Mouse (Mus musculus) midbrain, embryonic 16.5 days (tissue): ENCODE measurements around the gene Yjefn3. TPM values are rescaled to one million over a fixed set of nuclear protein-coding genes. Genes with fewer than 3 reads are reported as not detected.
A peak's percentile ranks its signal among the peaks of the same experiment; 100 is the strongest.

Experiments
- ATAC-seq: fragments of 200-750 bp; cut with Nextera tagmentation; 2 replicates; pipeline ENCODE4 v1.8.0; 2017; ENCODE audit warnings: moderate TSS enrichment
- H3K27ac ChIP-seq: fragments of 300-500 bp; sonication (generic); 2 replicates; pipeline ENCODE4 v1.5.1; 2014; ENCODE audit warnings: mild to moderate bottlenecking, low read length, mixed read lengths
- H3K27me3 ChIP-seq: fragments of 300-500 bp; sonication (generic); 2 replicates; pipeline ENCODE4 v1.6.1; 2014; ENCODE audit warnings: low read depth, low read length, mixed read lengths; ENCODE audit not compliant: control insufficient read depth, insufficient read depth
- H3K36me3 ChIP-seq: fragments of 300-500 bp; sonication (generic); 2 replicates; pipeline ENCODE4 v1.6.1; 2014; ENCODE audit warnings: mild to moderate bottlenecking, low read length, moderate library complexity, mixed read lengths; ENCODE audit not compliant: control insufficient read depth, insufficient read depth
- H3K4me1 ChIP-seq: fragments of 300-500 bp; sonication (generic); 2 replicates; pipeline ENCODE4 v1.6.1; 2014; ENCODE audit warnings: mild to moderate bottlenecking, low read length, mixed read lengths; ENCODE audit not compliant: control insufficient read depth, insufficient read depth
- H3K4me2 ChIP-seq: fragments of 300-500 bp; sonication (generic); 2 replicates; pipeline ENCODE4 v1.6.1; 2014; ENCODE audit warnings: mild to moderate bottlenecking, low read length, mixed read lengths
- H3K4me3 ChIP-seq: fragments of 300-500 bp; sonication (generic); 2 replicates; pipeline ENCODE4 v1.5.1; 2014; ENCODE audit warnings: low read depth, mild to moderate bottlenecking, low read length, moderate library complexity, mixed read lengths
- H3K9ac ChIP-seq: fragments of 300-500 bp; sonication (generic); 2 replicates; pipeline ENCODE4 v1.6.1; 2014; ENCODE audit warnings: low read depth, low read length, mixed read lengths
- H3K9me3 ChIP-seq: fragments of 300-500 bp; sonication (generic); replicated peaks from 2 replicates; pipeline ENCODE4 v1.6.1; 2014; ENCODE audit warnings: mild to moderate bottlenecking, low read length, mixed read lengths; ENCODE audit not compliant: control insufficient read depth, poor library complexity, severe bottlenecking
- WGBS: fragments of 180-500 bp; shearing (Covaris S2); extraction: QIAGEN DNeasy Blood & Tissue Kit; methylation state at CpG from one replicate; pipeline ENCODE4 v1.1.7; 2014; 5-methylcytosine and 5-hydroxymethylcytosine counted together
- polyA plus RNA-seq: library from polyadenylated mRNA; unstranded; fragments of >200 nt; fragmentation: Nextera tagmentation; extraction: Ambion mirVana; gene quantifications from 2 replicates; pipeline ENCODE4 v1.2.1, GENCODE M21; 2015

Yjefn3 gene
- polyA plus RNA-seq, 1 experiment from 2014 or later, result 12.0 TPM

- Histone ChIP-seq H3K27me3 (no peaks in the 10 kb centered on the region), H3K36me3 (peaks cover 9% of the 10 kb centered on the region), H3K4me2 (no peak overlapping the region), H3K9ac (peak overlapping the region; percentile 40; the same call in 1 of the 2 replicates), H3K4me3 (no peak overlapping the region), H3K27ac (no peak overlapping the region), H3K9me3 (no peaks in the 10 kb centered on the region), H3K4me1 (peaks cover 15% of the 10 kb centered on the region)
- 31% methylated on average over 5 of the region's 5 CpGs for WGBS
- ATAC-seq, result 0 out of 2 replicates have a peak, but pooled peaks have one; percentile 9
These were observed 13.2 kb upstream of the Yjefn3 start for GRCm38 (mm10) chr8:69915748-69916147.

- WGBS, result 89% methylated on average over 4 of the region's 4 CpGs
- peaks cover 6% of the 10 kb centered on the region; the same call in 1 of the 2 replicates for H3K4me1 ChIP-seq
- H3K4me3 ChIP-seq, result no peak overlapping the region
- no peak overlapping the region for H3K27ac ChIP-seq
- no peak overlapping the region for H3K4me2 ChIP-seq
- no peak overlapping the region for H3K9ac ChIP-seq
- no peaks in the 10 kb centered on the region for H3K9me3 ChIP-seq
- H3K27me3 ChIP-seq, result no peaks in the 10 kb centered on the region
- H3K36me3 ChIP-seq, result peaks cover 9% of the 10 kb centered on the region
- no peak for ATAC-seq
These were observed 12.0 kb upstream of the Yjefn3 start for GRCm38 (mm10) chr8:69914526-69914925.

- Histone ChIP-seq H3K27me3 (no peaks in the 10 kb centered on the region), H3K9ac (no peak overlapping the region), H3K27ac (no peak overlapping the region), H3K36me3 (peaks cover 12% of the 10 kb centered on the region), H3K9me3 (no peaks in the 10 kb centered on the region), H3K4me1 (peaks cover 3% of the 10 kb centered on the region; the same call in 1 of the 2 replicates), H3K4me3 (no peak overlapping the region), H3K4me2 (no peak overlapping the region)
- ATAC-seq, result no peak
- 92% methylated on average over 12 of the region's 12 CpGs for WGBS
These were observed 10.1 kb upstream of the Yjefn3 start for GRCm38 (mm10) chr8:69912478-69913074.

- Histone ChIP-seq H3K9me3 (no peaks in the 10 kb centered on the region), H3K27me3 (no peaks in the 10 kb centered on the region), H3K9ac (no peak overlapping the region), H3K36me3 (peaks cover 12% of the 10 kb centered on the region), H3K4me3 (no peak overlapping the region), H3K4me1 (peaks cover 3% of the 10 kb centered on the region; the same call in 1 of the 2 replicates), H3K4me2 (no peak overlapping the region), H3K27ac (no peak overlapping the region)
- no peak for ATAC-seq
- 91% methylated on average over 13 of the region's 13 CpGs for WGBS
These were observed 9.4 kb upstream of the Yjefn3 start for GRCm38 (mm10) chr8:69911917-69912316.

GRCm38 (mm10) chr8:69907106-69907505 is 4.6 kb upstream of the Yjefn3 start:
- Histone ChIP-seq H3K9ac (no peak overlapping the region), H3K9me3 (no peaks in the 10 kb centered on the region), H3K27ac (no peak overlapping the region), H3K36me3 (peaks cover 7% of the 10 kb centered on the region; the same call in 1 of the 2 replicates), H3K27me3 (no peaks in the 10 kb centered on the region), H3K4me2 (no peak overlapping the region), H3K4me1 (peaks cover 12% of the 10 kb centered on the region), H3K4me3 (no peak overlapping the region)
- WGBS, result 91% methylated on average over 2 of the region's 2 CpGs
- ATAC-seq, result no peak

GRCm38 (mm10) chr8:69906260-69906659 is 3.7 kb upstream of the Yjefn3 start:
- H3K4me1 ChIP-seq, result peaks cover 15% of the 10 kb centered on the region
- no peak overlapping the region for H3K4me2 ChIP-seq
- H3K27me3 ChIP-seq, result no peaks in the 10 kb centered on the region
- 94% methylated on average over 2 of the region's 2 CpGs for WGBS
- ATAC-seq, result no peak
- H3K9me3 ChIP-seq, result no peaks in the 10 kb centered on the region
- no peak overlapping the region for H3K9ac ChIP-seq
- H3K27ac ChIP-seq, result no peak overlapping the region
- no peak overlapping the region for H3K4me3 ChIP-seq
- H3K36me3 ChIP-seq, result peaks cover 3% of the 10 kb centered on the region; the same call in 1 of the 2 replicates

GRCm38 (mm10) chr8:69904096-69904495 is 1.6 kb upstream of the Yjefn3 start:
- Histone ChIP-seq H3K9ac (no peak overlapping the region), H3K4me3 (no peak overlapping the region), H3K4me2 (peak overlapping the region; percentile 100; the same call in 1 of the 2 replicates), H3K36me3 (no peaks in the 10 kb centered on the region), H3K4me1 (peaks cover 30% of the 10 kb centered on the region), H3K27ac (no peak overlapping the region), H3K27me3 (no peaks in the 10 kb centered on the region), H3K9me3 (no peaks in the 10 kb centered on the region)
- WGBS, result 88% methylated on average over 8 of the region's 8 CpGs
- no peak for ATAC-seq

- H3K36me3 ChIP-seq, result no peaks in the 10 kb centered on the region; the same call in 1 of the 2 replicates
- under 1% methylated on average over 43 of the region's 45 CpGs for WGBS
- H3K4me3 ChIP-seq, result peak overlapping the region; percentile 67
- H3K27ac ChIP-seq, result peak overlapping the region; percentile 89
- peak; percentile 91 for ATAC-seq
- H3K9me3 ChIP-seq, result no peaks in the 10 kb centered on the region
- H3K27me3 ChIP-seq, result no peaks in the 10 kb centered on the region
- peaks cover 32% of the 10 kb centered on the region for H3K4me1 ChIP-seq
- peak overlapping the region; percentile 100 for H3K4me2 ChIP-seq
- H3K9ac ChIP-seq, result peak overlapping the region; percentile 75
These were observed 591 bp upstream of the Yjefn3 start for GRCm38 (mm10) chr8:69903063-69903542.

GRCm38 (mm10) chr8:69901484-69902162 is 889 bp downstream of the Yjefn3 start:
- peaks cover 36% of the 10 kb centered on the region for H3K4me1 ChIP-seq

More at GRCm38 (mm10) chr8:69901484-69902162, 889 bp downstream of the Yjefn3 start:
- peak overlapping the region; percentile 88 for H3K27ac ChIP-seq
- H3K36me3 ChIP-seq, result no peaks in the 10 kb centered on the region; the same call in none of the 2 replicates
- H3K4me2 ChIP-seq, result peak overlapping the region; percentile 100
- H3K27me3 ChIP-seq, result no peaks in the 10 kb centered on the region
- peak; percentile 76 for ATAC-seq
- H3K9ac ChIP-seq, result peak overlapping the region; percentile 84
- H3K9me3 ChIP-seq, result no peaks in the 10 kb centered on the region
- whole genome bisulfite sequencing, result 1% methylated on average over 41 of the region's 41 CpGs
- peak overlapping the region; percentile 67 for H3K4me3 ChIP-seq
